Comparison of ENCODE assay signal across 8 mouse cellular contexts in genomic region chr15:103168801-103169611, GRCm38 (mm10). TPM values are rescaled to one million over a fixed set of nuclear protein-coding genes. Genes with fewer than 3 reads are reported as not detected.
A peak's percentile ranks its signal among the peaks of the same experiment; 100 is the strongest.
DNase-seq lines count a peak whose midpoint lies in the region; ATAC-seq and TF ChIP-seq lines count a peak whose summit lies in the region.
"Had no signal": no experiment of that assay in that cellular context is flagged by ENCODE, and none has a peak within 500 bp of the region (broad histone marks: within the 10 kb centered on the region; RNA-seq: fewer than 3 reads in every experiment).

No protein-coding gene starts in this region.

- no peak overlapping the region for H3K27ac ChIP-seq in embryonic facial prominence, embryonic 12.5 days
- H3K27ac ChIP-seq in intestine, postnatal 0 days (ENCODE audit: low read depth, low read length) = no peak overlapping the region
- H3K27ac ChIP-seq: macrophage had no signal

- peaks cover 92% of the 10 kb centered on the region for H3K27me3 ChIP-seq in embryonic facial prominence, embryonic 12.5 days
- H3K27me3 ChIP-seq in intestine, postnatal 0 days (replicated peaks; ENCODE audit: control insufficient read depth, insufficient read depth, low read length) = peaks cover 81% of the 10 kb centered on the region

- H3K4me2 ChIP-seq in embryonic facial prominence, embryonic 12.5 days (replicated peaks) = peak overlapping the region; percentile 76
- H3K4me2 ChIP-seq in intestine, postnatal 0 days (replicated peaks; ENCODE audit: low read depth) = peak overlapping the region; percentile 92

- H3K9ac ChIP-seq in embryonic facial prominence, embryonic 12.5 days = 0 out of 2 replicates have a peak overlapping the region, but pooled peaks have one; percentile 19
- peak overlapping the region; percentile 13; the same call in 1 of the 2 replicates for H3K9ac ChIP-seq in intestine, postnatal 0 days (ENCODE audit: low read depth, low read length)

- under 1% methylated on average over 63 of the region's 63 CpGs for WGBS in embryonic facial prominence, embryonic 12.5 days
- 1% methylated on average over 63 of the region's 63 CpGs for WGBS in intestine, postnatal 0 days

- no peak for TF ChIP-seq CTCF in intestine, postnatal 0 days (IDR thresholded peaks at IDR 0.05; ENCODE audit: low read depth)

- no peaks in the 10 kb centered on the region for H3K9me3 ChIP-seq in embryonic facial prominence, embryonic 12.5 days
- H3K9me3 ChIP-seq in intestine, postnatal 0 days (ENCODE audit: control insufficient read depth) = no peaks in the 10 kb centered on the region

- peak; percentile 74 for ATAC-seq in CD4-positive, CD25-positive, alpha-beta regulatory T cell, adult 4 months
- 0 out of 2 replicates have a peak, but pooled peaks have one; percentile 10 for ATAC-seq in embryonic facial prominence, embryonic 12.5 days (ENCODE audit: insufficient number of reproducible peaks, insufficient read depth, low FRiP score, low TSS enrichment)
- ATAC-seq in intestine, postnatal 0 days = peak; percentile 22; the same call in 1 of the 2 replicates

- peak overlapping the region; percentile 41 for H3K4me3 ChIP-seq in embryonic facial prominence, embryonic 12.5 days
- H3K4me3 ChIP-seq in intestine, postnatal 0 days (ENCODE audit: low read depth, low read length) = peak overlapping the region; percentile 55

- DNase-seq in B cell, adult 2 months = peak; percentile 73 to 74
- DNase-seq in lung, postnatal 25 days (ENCODE audit: low spot score) = peak; percentile 37
- peak; percentile 35 to 73 for DNase-seq in spleen, postnatal 4 days (ENCODE audit: low spot score in 2 of 2)
- no peak for DNase-seq in adipocyte (ENCODE audit: low spot score)

- H3K4me1 ChIP-seq in embryonic facial prominence, embryonic 12.5 days = peaks cover 25% of the 10 kb centered on the region
- H3K4me1 ChIP-seq in intestine, postnatal 0 days (replicated peaks; ENCODE audit: control insufficient read depth, insufficient read depth, low read length) = peaks cover 3% of the 10 kb centered on the region; the same call in 1 of the 2 replicates

- no peaks in the 10 kb centered on the region for H3K36me3 ChIP-seq in embryonic facial prominence, embryonic 12.5 days
- H3K36me3 ChIP-seq in intestine, postnatal 0 days (ENCODE audit: control insufficient read depth, insufficient read depth) = no peaks in the 10 kb centered on the region

RNA-seq across cellular contexts. Expression of gene Smug1, which starts 2.1 kb away (rescaled TPM):
- polyA plus RNA-seq in CD4-positive, CD25-positive, alpha-beta regulatory T cell, adult 4 months (2017; shearing (Covaris generic)) = 1 to 10 TPM; 6.0 to 8.1 TPM
- 16.6 and 18.8 TPM in 2 replicates for polyA plus RNA-seq in embryonic facial prominence, embryonic 12.5 days (2016; fragmentation: Nextera tagmentation; extraction: Ambion mirVana)
- 8.6 and 9.2 TPM in 2 replicates for polyA plus RNA-seq in intestine, postnatal 0 days (2015; fragmentation: Nextera tagmentation; extraction: Ambion mirVana)

Comparison
In these comparisons a context has a peak if more than half of its experiments do, and no peak if none do; other contexts are left out.
1. ATAC-seq: peak in every context shown above with its lines; median percentile 74 in CD4-positive, CD25-positive, alpha-beta regulatory T cell, adult 4 months; 22 in intestine, postnatal 0 days; 10 in embryonic facial prominence, embryonic 12.5 days.